Mouse (Mus musculus) forebrain, embryonic 15.5 days (tissue): Measurements from ENCODE around the gene Eri3. TPM values are rescaled to one million over a fixed set of nuclear protein-coding genes. Genes with fewer than 3 reads are reported as not detected.
A peak's percentile ranks its signal among the peaks of the same experiment; 100 is the strongest.

Experiments
- ATAC-seq: fragments of 200-750 bp; cut with Nextera tagmentation; replicated peaks from 2 replicates; pipeline ENCODE4 v1.8.0; 2017; ENCODE audit warnings: mild to moderate bottlenecking, moderate TSS enrichment, moderate library complexity
- H3K27ac ChIP-seq: fragments of 300-500 bp; sonication (generic); replicated peaks from 2 replicates; pipeline ENCODE4 v1.5.1; 2015; ENCODE audit warnings: mild to moderate bottlenecking, inconsistent platforms
- H3K27me3 ChIP-seq: fragments of 300-500 bp; sonication (generic); 2 replicates; pipeline ENCODE4 v1.6.1; 2015; ENCODE audit warnings: inconsistent platforms
- H3K36me3 ChIP-seq: fragments of 300-500 bp; sonication (generic); 2 replicates; pipeline ENCODE4 v1.6.1; 2015; ENCODE audit warnings: mild to moderate bottlenecking, inconsistent platforms
- H3K4me1 ChIP-seq: fragments of 300-500 bp; sonication (generic); 2 replicates; pipeline ENCODE4 v1.6.1; 2015; ENCODE audit warnings: inconsistent platforms
- H3K4me2 ChIP-seq: fragments of 300-500 bp; sonication (generic); replicated peaks from 2 replicates; pipeline ENCODE4 v1.6.1; 2015; ENCODE audit warnings: mild to moderate bottlenecking, inconsistent platforms
- H3K4me3 ChIP-seq: fragments of 300-500 bp; sonication (generic); 2 replicates; pipeline ENCODE4 v1.5.1; 2015; ENCODE audit warnings: mild to moderate bottlenecking, inconsistent platforms
- H3K9ac ChIP-seq: fragments of 300-500 bp; sonication (generic); replicated peaks from 2 replicates; pipeline ENCODE4 v1.6.1; 2015; ENCODE audit warnings: mild to moderate bottlenecking, inconsistent platforms
- H3K9me3 ChIP-seq: fragments of 300-500 bp; sonication (generic); 2 replicates; pipeline ENCODE4 v1.6.1; 2016; ENCODE audit warnings: inconsistent platforms
- WGBS: fragments of 180-500 bp; shearing (Covaris S2); methylation state at CpG from one replicate; pipeline ENCODE4 v1.1.7; 2015; ENCODE audit warnings: mixed read lengths; 5-methylcytosine and 5-hydroxymethylcytosine counted together
- polyA plus RNA-seq: library from polyadenylated mRNA; unstranded; fragments of >200 nt; fragmentation: Nextera tagmentation; extraction: Ambion mirVana; gene quantifications from 2 replicates; pipeline ENCODE4 v1.2.1, GENCODE M21; 2015

The Eri3 gene
- polyA plus RNA-seq = 255 and 270 TPM in 2 replicates

DNA sequence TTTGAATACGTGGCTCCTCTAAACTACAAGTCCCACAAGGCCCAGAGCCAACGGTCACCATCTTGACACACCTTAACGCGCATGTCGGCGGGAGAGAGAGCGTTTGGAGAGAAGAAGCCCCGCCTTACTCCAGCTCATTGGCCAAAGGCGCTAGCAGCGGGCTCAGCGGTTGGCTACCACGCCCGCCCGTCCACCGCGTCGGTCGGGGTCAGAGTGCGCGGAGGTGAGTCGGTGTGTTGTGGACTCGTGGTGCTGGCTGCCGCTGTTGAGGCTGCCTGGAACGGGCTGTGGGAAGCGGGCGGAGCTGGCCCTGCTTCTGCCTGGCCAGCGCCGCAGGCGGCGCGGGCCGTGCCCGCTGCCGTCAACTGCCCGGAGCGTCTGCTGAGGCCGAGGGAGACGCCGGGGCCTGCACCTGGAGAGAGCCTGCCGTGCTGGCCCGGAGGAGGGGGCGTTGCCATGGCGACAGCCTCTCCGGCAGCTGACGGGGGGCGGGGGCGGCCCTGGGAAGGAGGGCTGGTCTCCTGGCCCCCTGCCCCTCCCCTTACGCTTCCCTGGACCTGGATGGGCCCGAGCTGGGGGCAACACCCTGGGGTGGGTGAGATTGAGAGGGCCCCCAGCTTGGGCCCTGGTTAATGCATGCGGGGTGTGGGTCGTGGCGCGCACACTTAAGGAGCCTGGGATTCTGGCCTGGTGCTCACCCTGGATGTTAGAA is at the start of gene Eri3:
TSS of gene Eri3 (plus strand) at position 226 of the 712 bp plus-strand sequence.
- H3K4me1 ChIP-seq = peaks cover 16% of the 10 kb centered on the region
- WGBS = under 1% methylated on average over 51 of the region's 53 CpGs
- peak; percentile 99 for ATAC-seq

DNA sequence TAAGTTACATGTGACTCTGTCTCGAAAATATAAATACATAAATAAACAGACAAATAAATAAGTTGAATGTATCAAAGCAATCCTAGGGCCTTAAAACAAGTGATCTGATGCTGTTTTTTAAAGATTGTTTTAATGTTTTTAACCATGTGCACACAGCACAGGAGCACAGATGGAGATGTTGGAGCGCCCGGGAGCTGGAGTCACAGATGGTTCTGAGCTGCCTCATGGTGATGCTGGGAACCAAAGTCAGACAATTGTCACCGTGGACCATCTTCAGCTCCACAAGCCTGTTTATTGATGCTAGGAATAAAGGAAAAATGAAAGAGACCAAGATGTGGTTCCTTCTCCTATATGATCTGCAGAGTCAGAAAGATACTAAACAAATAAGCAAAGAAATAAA is 31.9 kb upstream of the Eri3 start:
- Histone ChIP-seq H3K27ac (no peak overlapping the region; the same call in 1 of the 2 replicates), H3K9me3 (no peaks in the 10 kb centered on the region), H3K27me3 (no peaks in the 10 kb centered on the region), H3K36me3 (no peaks in the 10 kb centered on the region), H3K4me3 (no peak overlapping the region), H3K9ac (no peak overlapping the region), H3K4me1 (no peaks in the 10 kb centered on the region), H3K4me2 (no peak overlapping the region)
- no peak for ATAC-seq
- WGBS = 76% methylated on average over 4 of the region's 4 CpGs

More for the DNA sequence above, at the start of gene Eri3:
- Histone ChIP-seq H3K9ac (peak within 1 kb of the TSS; percentile 75), H3K9me3 (no peaks in the 10 kb centered on the region), H3K4me3 (peak within 1 kb of the TSS; percentile 66), H3K27me3 (no peaks in the 10 kb centered on the region), H3K36me3 (no peaks in the 10 kb centered on the region), H3K27ac (peak within 1 kb of the TSS; percentile 78), H3K4me2 (peak within 1 kb of the TSS; percentile 65)

DNA sequence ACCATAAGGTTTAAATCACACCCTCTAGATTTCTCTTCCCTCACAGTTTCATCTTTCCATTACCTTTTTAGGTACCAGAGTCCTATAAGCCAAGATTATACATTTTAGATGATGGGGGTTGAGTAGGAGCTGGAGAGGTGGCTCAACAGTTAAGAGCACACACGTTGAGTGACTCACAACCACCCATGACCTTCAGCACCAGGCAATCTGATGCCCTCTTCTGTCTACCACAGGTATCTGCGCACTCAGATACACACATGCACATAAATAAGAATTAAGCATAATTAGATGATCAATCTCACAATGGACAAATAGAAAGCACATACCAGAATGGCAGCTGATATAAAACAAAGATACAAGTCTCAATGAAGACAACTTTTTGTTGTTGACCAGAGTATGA is 28.8 kb upstream of the Eri3 start:
- H3K9ac ChIP-seq = no peak overlapping the region
- H3K27me3 ChIP-seq = no peaks in the 10 kb centered on the region
- 63% methylated on average over 2 of the region's 2 CpGs for whole genome bisulfite sequencing
- no peak overlapping the region for H3K4me2 ChIP-seq
- ATAC-seq = no peak
- no peak overlapping the region for H3K4me3 ChIP-seq
- no peaks in the 10 kb centered on the region for H3K9me3 ChIP-seq
- H3K36me3 ChIP-seq = no peaks in the 10 kb centered on the region
- no peak overlapping the region for H3K27ac ChIP-seq
- H3K4me1 ChIP-seq = no peaks in the 10 kb centered on the region

DNA sequence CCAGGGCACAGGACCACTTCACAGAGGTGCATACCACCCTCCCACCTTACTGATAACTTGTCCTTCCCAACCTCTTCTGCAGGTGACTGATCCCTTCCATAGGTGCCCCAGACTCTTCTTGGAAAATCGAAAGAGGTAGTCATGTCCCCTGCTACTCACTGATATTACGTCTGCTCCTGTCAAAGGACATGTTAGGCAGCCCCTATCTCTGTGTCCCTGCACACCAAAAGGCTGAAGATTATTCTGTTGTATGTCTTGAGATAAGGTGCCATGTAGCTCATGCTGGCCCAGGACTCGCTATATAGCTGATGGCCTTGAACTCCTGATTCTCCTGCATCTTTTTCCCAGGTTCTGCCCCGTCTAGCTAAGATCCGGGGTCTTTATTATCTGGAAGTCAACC is 24.2 kb upstream of the Eri3 start:
- H3K9me3 ChIP-seq = no peaks in the 10 kb centered on the region
- no peaks in the 10 kb centered on the region for H3K4me1 ChIP-seq
- no peaks in the 10 kb centered on the region for H3K27me3 ChIP-seq
- no peak for ATAC-seq
- no peak overlapping the region for H3K27ac ChIP-seq
- WGBS = 96% methylated on average over 5 of the region's 5 CpGs
- no peak overlapping the region for H3K4me2 ChIP-seq
- no peak overlapping the region for H3K9ac ChIP-seq
- H3K4me3 ChIP-seq = no peak overlapping the region
- H3K36me3 ChIP-seq = no peaks in the 10 kb centered on the region

DNA sequence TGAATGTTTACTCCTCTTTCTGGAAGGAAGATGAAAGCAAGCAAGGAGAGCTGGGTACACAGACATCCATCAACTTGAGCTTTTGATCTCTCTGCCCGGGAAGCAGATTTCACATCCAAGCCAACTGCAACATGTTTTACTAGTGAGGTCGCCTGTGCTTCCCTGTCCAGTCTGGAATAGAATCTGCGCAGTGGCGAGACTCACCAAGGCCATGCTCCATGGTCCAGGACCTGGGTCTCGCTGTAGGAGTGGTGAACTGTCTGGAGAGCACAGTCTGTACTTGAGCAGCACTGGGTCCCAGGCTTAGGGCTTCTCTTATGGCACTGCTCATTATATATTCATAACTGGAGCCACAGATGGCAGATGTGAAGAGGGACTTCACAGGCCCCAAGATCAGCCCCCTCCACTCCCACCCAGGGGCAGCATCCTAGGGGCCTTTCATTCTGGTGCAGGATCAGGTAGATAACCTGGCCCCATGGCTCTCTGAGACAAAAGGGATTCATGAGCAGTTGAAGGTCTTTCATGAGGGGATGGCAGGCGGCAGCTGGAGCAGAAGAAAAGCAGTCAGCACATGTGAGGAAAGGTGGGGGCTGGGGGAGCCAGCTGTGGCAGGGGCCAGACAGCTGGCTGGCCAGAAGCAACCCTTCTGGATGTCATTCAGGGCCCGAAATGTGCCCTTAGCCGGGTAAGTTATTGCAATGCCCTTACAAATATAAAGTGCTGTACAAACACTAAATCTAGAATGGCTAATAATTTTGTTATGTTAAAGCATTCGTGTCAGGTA is 22.9 kb upstream of the Eri3 start:
- Histone ChIP-seq H3K36me3 (no peaks in the 10 kb centered on the region), H3K9ac (no peak overlapping the region), H3K27ac (no peak overlapping the region), H3K4me3 (no peak overlapping the region), H3K4me1 (no peaks in the 10 kb centered on the region), H3K27me3 (no peaks in the 10 kb centered on the region), H3K9me3 (no peaks in the 10 kb centered on the region), H3K4me2 (no peak overlapping the region)
- 66% methylated on average over 9 of the region's 9 CpGs for WGBS
- no peak for ATAC-seq

DNA sequence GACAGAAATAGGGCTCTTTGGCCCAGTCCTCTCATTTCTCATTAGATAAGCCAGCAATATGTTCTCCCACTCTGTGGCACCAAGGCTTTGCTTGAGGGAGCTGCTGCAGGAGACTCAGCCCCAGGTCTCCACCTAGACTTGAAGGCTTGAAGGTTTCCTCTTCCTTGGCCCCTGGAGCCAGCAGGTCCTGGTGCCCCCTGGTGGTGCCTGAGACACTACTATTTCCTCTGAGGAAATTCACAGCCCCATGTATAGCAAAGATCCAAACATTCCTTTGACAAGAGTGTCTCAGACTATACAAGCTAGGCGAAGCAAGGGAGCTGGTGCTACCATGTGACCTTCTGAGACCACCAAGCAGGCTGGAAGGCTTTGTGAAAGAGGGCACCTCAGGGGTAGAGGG is 22.2 kb upstream of the Eri3 start:
- Histone ChIP-seq H3K4me2 (no peak overlapping the region), H3K9ac (no peak overlapping the region), H3K9me3 (no peaks in the 10 kb centered on the region), H3K4me1 (no peaks in the 10 kb centered on the region), H3K36me3 (no peaks in the 10 kb centered on the region), H3K4me3 (no peak overlapping the region), H3K27ac (no peak overlapping the region), H3K27me3 (no peaks in the 10 kb centered on the region)
- no peak for ATAC-seq
- 36% methylated on average over 1 of the region's 1 CpGs for WGBS

DNA sequence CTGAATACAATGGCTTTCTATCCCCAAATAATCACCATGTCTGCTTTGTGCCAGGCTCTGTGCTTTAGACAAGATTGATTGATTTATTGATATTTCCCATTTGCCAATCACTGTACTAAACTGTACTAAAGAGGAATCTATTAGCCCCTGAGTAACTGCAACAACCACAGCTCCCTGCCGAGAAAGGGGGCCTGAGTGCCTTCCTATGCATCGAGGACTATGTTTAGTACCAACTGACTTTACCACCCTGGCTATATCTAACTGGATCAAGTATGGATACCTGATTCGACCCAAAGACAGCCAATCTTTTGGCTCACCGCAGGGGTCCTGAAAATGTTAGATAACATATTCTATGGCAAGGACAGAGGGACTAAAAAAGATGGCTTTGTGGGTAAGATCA is 20.3 kb upstream of the Eri3 start:
- no peaks in the 10 kb centered on the region for H3K27me3 ChIP-seq
- no peak overlapping the region for H3K4me3 ChIP-seq
- no peak overlapping the region for H3K27ac ChIP-seq
- H3K36me3 ChIP-seq = no peaks in the 10 kb centered on the region
- no peaks in the 10 kb centered on the region for H3K9me3 ChIP-seq
- WGBS = 72% methylated on average over 4 of the region's 4 CpGs
- no peak overlapping the region for H3K4me2 ChIP-seq
- ATAC-seq = no peak
- no peaks in the 10 kb centered on the region for H3K4me1 ChIP-seq
- no peak overlapping the region for H3K9ac ChIP-seq

DNA sequence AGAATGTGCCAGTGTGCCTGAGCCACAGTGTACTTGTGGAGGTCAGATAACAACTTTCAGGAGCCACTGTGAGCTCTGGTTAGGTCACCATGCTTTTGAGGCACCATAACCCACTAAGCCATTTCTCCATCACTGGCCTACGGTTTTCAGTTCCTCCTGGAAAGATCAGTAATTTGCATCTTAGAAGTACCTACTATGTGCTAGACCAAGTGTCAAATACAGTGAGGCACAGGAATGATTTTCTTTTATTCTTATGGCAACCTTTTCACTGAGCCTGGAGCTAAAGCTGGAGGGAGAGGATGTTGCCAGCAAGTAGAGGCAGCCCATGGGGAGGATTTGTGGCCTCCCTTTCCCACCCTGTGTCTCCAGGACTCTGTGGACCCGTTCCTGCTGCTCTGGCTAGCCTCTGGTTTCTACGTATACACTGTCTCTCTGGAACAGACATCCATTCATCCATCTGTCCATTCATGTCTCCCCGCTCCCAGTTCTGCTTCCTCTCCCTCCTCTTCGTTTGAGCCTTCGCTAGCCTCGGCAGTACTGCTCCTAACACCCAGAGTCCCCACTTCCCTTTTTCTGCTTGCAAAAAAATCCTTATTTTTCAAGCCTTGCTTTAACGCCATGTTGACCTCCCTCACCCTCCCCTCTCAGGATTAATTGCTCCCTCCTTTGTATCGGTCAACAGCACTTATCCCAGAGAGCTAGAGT is 14.5 kb upstream of the Eri3 start:
- WGBS = 48% methylated on average over 9 of the region's 9 CpGs
- Histone ChIP-seq H3K36me3 (no peaks in the 10 kb centered on the region), H3K9ac (no peak overlapping the region), H3K4me1 (no peaks in the 10 kb centered on the region), H3K4me3 (no peak overlapping the region), H3K27me3 (no peaks in the 10 kb centered on the region), H3K4me2 (no peak overlapping the region), H3K9me3 (no peaks in the 10 kb centered on the region), H3K27ac (no peak overlapping the region)
- no peak for ATAC-seq

DNA sequence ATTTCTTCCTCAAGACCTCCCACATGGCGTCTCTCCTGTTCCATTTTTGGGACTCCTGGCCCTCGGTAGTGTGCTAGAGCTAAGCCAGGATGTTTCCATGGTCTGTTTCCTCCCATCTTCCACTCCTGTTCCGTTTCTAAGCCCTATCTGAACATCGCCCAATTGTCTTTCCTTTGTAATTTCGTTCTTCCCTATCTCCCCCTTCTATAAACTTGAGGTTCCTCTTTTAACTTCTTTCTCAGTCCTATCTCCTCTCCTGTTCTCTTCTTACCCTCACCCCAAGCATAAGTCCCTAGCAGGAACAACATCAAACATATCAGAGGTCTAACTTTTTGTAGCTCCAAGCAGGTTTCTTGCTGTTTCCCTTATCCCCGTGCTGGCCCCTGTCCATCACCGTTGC is 13.2 kb upstream of the Eri3 start:
- Histone ChIP-seq H3K9me3 (no peaks in the 10 kb centered on the region), H3K9ac (no peak overlapping the region), H3K27ac (no peak overlapping the region), H3K36me3 (no peaks in the 10 kb centered on the region), H3K4me2 (no peak overlapping the region), H3K4me1 (no peaks in the 10 kb centered on the region), H3K27me3 (no peaks in the 10 kb centered on the region), H3K4me3 (no peak overlapping the region)
- 82% methylated on average over 7 of the region's 7 CpGs for WGBS
- ATAC-seq = no peak

DNA sequence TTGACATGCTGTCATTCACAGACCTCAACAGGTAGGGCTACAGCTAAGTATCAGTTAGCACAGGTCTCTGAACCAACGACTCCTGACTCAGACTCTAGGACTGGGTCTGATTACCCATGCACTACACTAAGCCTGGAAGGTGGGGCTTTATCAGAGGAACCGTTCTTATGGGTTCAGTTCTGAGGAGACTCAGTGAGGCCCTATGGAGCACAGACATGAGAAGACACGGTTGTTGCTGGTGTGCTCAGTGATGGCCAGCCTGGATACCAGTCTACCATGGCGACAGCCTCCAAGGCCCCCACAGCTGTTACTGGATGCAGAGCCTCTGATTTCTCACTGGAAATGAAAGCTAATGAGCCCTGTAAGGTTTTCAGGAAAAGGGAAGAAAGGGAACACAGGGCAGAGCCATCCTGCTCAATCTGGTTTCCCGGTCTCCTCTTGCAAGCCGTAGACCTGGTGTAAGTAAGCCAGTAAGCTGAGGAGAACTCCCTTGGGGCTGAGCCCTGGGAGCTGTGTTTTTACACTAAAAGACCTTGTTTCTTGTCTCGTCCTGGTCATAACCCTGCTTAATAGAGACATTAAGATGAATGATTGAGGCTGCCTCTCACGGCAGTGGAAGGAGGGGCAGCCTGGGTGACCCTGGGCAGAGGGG is 10.7 kb upstream of the Eri3 start:
- Histone ChIP-seq H3K27me3 (no peaks in the 10 kb centered on the region), H3K4me1 (no peaks in the 10 kb centered on the region), H3K9ac (no peak overlapping the region), H3K4me3 (no peak overlapping the region), H3K9me3 (no peaks in the 10 kb centered on the region), H3K4me2 (no peak overlapping the region), H3K36me3 (no peaks in the 10 kb centered on the region), H3K27ac (no peak overlapping the region)
- WGBS = 85% methylated on average over 8 of the region's 8 CpGs
- no peak for ATAC-seq

DNA sequence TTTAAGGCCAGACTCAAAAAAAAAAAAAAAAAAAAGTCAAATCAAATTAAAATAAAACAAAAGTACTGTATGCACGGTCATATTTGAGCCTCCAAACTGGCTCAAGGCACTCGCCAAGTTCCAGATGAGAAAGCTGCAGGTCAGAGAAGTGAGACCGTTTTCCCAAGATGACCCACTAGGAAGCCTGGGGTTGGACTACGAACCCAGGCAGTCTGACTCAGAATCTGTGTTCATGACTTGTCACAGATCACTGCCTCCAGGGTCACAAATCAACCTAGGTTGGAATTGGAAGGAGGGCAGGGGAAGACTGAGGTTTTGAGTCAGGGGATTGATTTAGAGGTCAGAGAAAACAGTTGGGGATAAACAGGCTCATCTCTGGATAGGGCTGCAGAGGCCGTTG is 9.6 kb upstream of the Eri3 start:
- Histone ChIP-seq H3K27me3 (no peaks in the 10 kb centered on the region), H3K36me3 (no peaks in the 10 kb centered on the region), H3K4me1 (no peaks in the 10 kb centered on the region), H3K9ac (no peak overlapping the region), H3K27ac (no peak overlapping the region), H3K4me3 (no peak overlapping the region), H3K4me2 (no peak overlapping the region), H3K9me3 (no peaks in the 10 kb centered on the region)
- 79% methylated on average over 5 of the region's 5 CpGs for WGBS
- no peak for ATAC-seq

DNA sequence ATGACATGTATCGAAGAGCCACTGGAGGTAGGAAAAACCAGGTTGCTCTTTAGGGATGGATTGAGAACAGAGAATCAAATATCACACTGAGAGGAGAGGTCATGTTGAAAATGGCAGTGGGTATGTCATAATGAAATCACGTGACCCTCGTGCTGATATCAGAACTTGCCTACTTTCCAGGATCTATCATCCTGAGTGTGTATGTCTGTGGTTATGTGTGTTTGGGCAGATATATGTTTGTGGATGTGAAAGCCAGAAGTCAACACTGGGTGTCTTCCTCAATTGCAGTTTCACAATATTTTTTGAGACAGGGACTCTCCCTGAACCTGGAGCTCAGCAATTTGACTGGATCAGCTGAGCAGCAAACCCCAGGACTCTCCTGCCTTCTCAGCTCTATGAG is 4.7 kb upstream of the Eri3 start:
- Histone ChIP-seq H3K9me3 (no peaks in the 10 kb centered on the region), H3K27ac (no peak overlapping the region), H3K27me3 (no peaks in the 10 kb centered on the region), H3K36me3 (no peaks in the 10 kb centered on the region), H3K4me2 (no peak overlapping the region), H3K4me1 (no peaks in the 10 kb centered on the region), H3K9ac (no peak overlapping the region), H3K4me3 (no peak overlapping the region)
- no peak for ATAC-seq
- WGBS = 93% methylated on average over 3 of the region's 3 CpGs
